Mouse (Mus musculus): ENCODE measurements around the gene Card9. TPM values are rescaled to one million over a fixed set of nuclear protein-coding genes. Genes with fewer than 3 reads are reported as not detected.
A peak's percentile ranks its signal among the peaks of the same experiment; 100 is the strongest.
"Not testable (repeated sequence)": the region's sequence is repeated elsewhere in the genome, so short reads cannot be mapped to it uniquely, and the experiment has no call there.

Gene Card9
- polyA plus RNA-seq, 1 experiment from 2014 or later, result 1.6 TPM

- peak within 1 kb of the TSS; percentile 99 for H3K4me2 ChIP-seq
- peaks cover 28% of the 10 kb centered on the region for H3K4me1 ChIP-seq (replicated peaks)
- H3K27me3 ChIP-seq, result no peaks in the 10 kb centered on the region
- peak; percentile 92 for ATAC-seq (ENCODE audit: low FRiP score)
- peak within 1 kb of the TSS; percentile 86 for H3K27ac ChIP-seq
- peak within 1 kb of the TSS; percentile 97 for H3K9ac ChIP-seq
- no peaks in the 10 kb centered on the region for H3K9me3 ChIP-seq
- peak within 1 kb of the TSS; percentile 97 for H3K4me3 ChIP-seq
- H3K36me3 ChIP-seq, result peaks cover 76% of the 10 kb centered on the region
- under 1% methylated on average over 53 of the region's 60 CpGs for WGBS
These were observed 28.5 kb upstream of the Card9 start, which contains the start of the genes Entr1 and Pmpca for GRCm38 (mm10) chr2:26389154-26389690. Gene Entr1, minus strand, starts transcription at chr2:26389316. Gene Pmpca, plus strand, starts transcription at chr2:26389339.

DNA sequence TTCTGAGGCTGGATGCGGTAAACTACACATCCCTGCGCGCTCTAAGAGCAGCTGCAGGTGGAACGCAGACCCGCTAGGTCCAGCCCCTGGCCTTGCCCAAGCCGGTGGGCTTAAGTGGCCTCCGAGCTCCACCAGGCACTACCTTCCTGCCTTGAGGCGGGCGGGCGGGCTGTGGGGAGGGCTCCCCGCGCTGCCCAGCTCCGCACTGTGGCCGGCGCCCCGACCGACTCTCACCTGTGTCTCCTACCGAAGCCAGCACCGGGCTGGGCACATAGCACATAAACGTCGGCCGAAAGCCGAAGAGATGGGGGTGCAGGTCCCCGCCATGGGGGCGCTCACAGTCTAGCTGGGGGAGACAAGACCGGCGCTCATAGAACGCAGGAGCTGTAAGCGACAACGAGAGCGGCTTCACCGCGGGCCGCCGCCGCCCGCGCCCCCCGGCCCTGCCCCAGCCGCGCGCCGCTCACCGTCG lies 28.0 kb upstream of the Card9 start:
- Histone ChIP-seq H3K27ac (peak overlapping the region; percentile 86), H3K4me2 (peak overlapping the region; percentile 99), H3K4me3 (peak overlapping the region; percentile 97), H3K36me3 (peaks cover 76% of the 10 kb centered on the region), H3K27me3 (no peaks in the 10 kb centered on the region), H3K9me3 (no peaks in the 10 kb centered on the region), H3K9ac (peak overlapping the region; percentile 97), H3K4me1 (replicated peaks) (peaks cover 28% of the 10 kb centered on the region)
- WGBS, result 0% methylated on average over 30 of the region's 45 CpGs
- ATAC-seq (ENCODE audit: low FRiP score), result peak; percentile 71

GRCm38 (mm10) chr2:26387713-26388112 lies 27.0 kb upstream of the Card9 start:
- Histone ChIP-seq H3K4me2 (peak overlapping the region; percentile 99), H3K4me3 (peak overlapping the region; percentile 97), H3K27me3 (no peaks in the 10 kb centered on the region), H3K9ac (peak overlapping the region; percentile 16; the same call in 1 of the 2 replicates), H3K27ac (no peak overlapping the region), H3K9me3 (no peaks in the 10 kb centered on the region), H3K36me3 (peaks cover 76% of the 10 kb centered on the region), H3K4me1 (replicated peaks) (peaks cover 28% of the 10 kb centered on the region)
- no peak for ATAC-seq (ENCODE audit: low FRiP score)
- 93% methylated on average over 3 of the region's 3 CpGs for whole genome bisulfite sequencing

DNA sequence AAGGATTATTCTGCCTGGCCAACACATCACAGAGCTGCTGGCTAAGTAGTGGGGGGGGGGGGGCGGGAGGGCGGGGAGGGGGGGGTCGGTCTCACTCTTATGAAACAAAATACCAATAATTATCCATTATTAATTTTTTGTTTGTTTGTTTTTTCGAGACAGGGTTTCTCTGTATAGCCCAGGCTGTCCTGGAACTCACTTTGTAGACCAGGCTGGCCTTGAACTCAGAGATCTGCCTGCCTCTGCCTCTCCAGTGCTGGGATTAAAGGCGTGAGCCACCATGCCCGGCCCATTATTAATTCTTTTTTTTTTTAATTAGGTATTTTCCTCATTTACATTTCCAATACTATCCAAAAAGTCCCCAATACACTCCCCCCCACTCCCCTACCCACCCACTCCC lies 20.2 kb upstream of the Card9 start:
- peak overlapping the region; percentile 97 for H3K4me2 ChIP-seq
- peaks cover 73% of the 10 kb centered on the region for H3K36me3 ChIP-seq
- H3K27me3 ChIP-seq; ATAC-seq (ENCODE audit: low FRiP score); H3K9me3 ChIP-seq: not testable (repeated sequence)
- peaks cover 21% of the 10 kb centered on the region for H3K4me1 ChIP-seq (replicated peaks)
- peak overlapping the region; percentile 86 for H3K9ac ChIP-seq
- H3K4me3 ChIP-seq, result peak overlapping the region; percentile 79
- peak overlapping the region; percentile 55 for H3K27ac ChIP-seq
- 41% methylated on average over 6 of the region's 6 CpGs for WGBS

DNA sequence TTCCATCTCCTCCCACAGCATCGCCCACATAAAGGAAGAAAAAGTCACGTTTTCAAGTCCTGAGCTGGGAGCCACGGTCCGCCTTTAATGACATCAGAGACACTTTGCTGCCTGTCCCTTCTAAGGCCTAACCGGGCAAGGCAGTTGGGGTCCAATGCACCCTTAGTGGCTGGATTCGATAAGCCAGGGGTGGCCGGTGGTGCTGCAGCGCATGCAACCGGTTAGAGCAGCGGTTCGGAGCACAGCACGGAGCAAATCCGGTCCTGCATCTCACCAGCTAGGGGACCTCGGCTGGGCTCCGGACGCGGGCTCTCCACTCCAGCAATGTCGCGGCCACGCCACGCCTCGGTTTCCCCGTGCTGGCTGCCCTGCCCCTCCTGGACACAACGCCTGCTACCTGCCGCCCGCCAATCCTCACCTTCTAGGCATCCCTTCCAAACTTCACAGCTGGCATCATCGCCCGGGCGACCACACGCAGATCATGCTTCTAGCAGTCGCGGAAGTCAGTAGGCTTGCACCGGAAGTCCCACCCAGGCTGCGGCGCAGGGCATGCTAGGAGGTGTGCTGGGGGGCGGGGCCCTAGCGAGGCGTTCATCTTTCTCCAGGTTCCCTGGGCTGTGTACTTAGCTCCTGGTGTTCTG lies 19.5 kb upstream of the Card9 start, which contains the start of gene Snapc4:
Gene Snapc4, minus strand, starts transcription at position 523 of the 641 bp plus-strand sequence.
- peaks cover 73% of the 10 kb centered on the region for H3K36me3 ChIP-seq
- peak; percentile 97 for ATAC-seq (ENCODE audit: low FRiP score)
- no peaks in the 10 kb centered on the region for H3K9me3 ChIP-seq
- peaks cover 21% of the 10 kb centered on the region for H3K4me1 ChIP-seq (replicated peaks)
- WGBS, result under 1% methylated on average over 34 of the region's 38 CpGs
- H3K4me2 ChIP-seq, result peak within 1 kb of the TSS; percentile 97
- peak within 1 kb of the TSS; percentile 79 for H3K4me3 ChIP-seq
- H3K27ac ChIP-seq, result peak within 1 kb of the TSS; percentile 60
- no peaks in the 10 kb centered on the region for H3K27me3 ChIP-seq
- peak within 1 kb of the TSS; percentile 86 for H3K9ac ChIP-seq

DNA sequence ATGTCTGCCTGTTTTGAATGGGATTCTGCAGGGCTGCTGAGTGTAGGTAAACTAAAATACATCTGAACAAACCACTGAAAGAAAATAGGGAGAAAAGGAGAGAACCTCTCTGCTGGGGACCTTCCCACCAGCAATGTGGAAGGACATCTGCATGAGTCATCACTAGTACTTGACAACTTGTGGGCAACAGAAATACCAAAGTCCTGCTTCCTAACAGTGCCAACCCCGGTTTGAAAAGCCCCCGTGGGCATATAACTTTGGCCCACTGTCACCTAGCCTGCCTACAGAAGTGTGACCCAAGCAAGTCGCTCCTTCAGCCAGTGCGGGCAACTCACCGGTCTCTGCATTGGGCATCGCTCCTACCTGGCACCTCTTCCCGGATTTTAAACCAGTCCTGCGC lies 11.7 kb upstream of the Card9 start:
- Histone ChIP-seq H3K4me2 (no peak overlapping the region), H3K4me1 (replicated peaks) (no peaks in the 10 kb centered on the region), H3K9ac (no peak overlapping the region), H3K9me3 (no peaks in the 10 kb centered on the region), H3K27me3 (no peaks in the 10 kb centered on the region), H3K36me3 (peaks cover 99% of the 10 kb centered on the region), H3K27ac (no peak overlapping the region), H3K4me3 (no peak overlapping the region)
- 95% methylated on average over 8 of the region's 8 CpGs for WGBS
- no peak for ATAC-seq (ENCODE audit: low FRiP score)

DNA sequence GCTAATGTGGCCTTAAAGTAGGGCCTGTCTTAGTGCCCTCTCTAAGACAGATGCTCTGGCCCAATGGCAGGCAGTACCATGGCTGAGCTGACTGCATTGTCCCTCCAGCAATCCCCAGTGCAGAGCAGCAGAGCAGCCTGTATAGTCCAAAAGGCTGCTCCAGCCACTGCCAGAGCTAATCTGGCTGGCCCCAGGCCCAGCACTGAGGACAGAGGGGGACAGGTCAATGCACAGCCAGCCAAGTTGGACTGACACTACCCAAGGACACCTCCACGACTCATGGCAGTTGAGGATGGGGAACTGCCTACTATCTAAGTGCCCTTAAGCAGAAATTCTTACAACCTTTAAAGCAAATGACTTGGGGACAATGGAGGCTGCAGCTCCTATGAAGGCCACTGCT lies 7.9 kb upstream of the Card9 start:
- no peak overlapping the region for H3K4me3 ChIP-seq
- peaks cover 99% of the 10 kb centered on the region for H3K36me3 ChIP-seq
- no peak for ATAC-seq (ENCODE audit: low FRiP score)
- no peaks in the 10 kb centered on the region for H3K9me3 ChIP-seq
- no peaks in the 10 kb centered on the region for H3K27me3 ChIP-seq
- no peak overlapping the region for H3K4me2 ChIP-seq
- WGBS, result 96% methylated on average over 1 of the region's 1 CpGs
- no peak overlapping the region for H3K9ac ChIP-seq
- H3K27ac ChIP-seq, result no peak overlapping the region
- H3K4me1 ChIP-seq (replicated peaks), result no peaks in the 10 kb centered on the region

DNA sequence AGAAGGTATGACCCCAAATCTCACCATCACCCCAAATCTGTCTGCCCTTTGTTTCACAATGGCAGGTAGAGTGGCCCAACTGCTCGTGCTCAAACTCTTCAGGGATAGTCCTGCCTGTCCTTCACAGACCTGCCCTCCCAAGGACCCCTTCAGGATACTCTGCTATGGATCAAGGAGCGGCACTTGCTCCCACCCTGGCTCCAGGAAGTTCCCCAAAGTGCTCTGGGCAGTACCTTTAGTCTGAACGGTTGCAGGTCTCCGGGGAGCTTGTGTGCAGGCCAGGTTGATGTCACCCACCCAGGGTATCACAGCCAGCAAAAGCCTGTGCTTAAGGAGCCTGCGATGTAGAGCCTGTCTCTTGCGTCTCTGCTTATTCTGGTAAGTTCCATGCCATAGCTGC lies 7.2 kb upstream of the Card9 start:
- Histone ChIP-seq H3K27ac (no peak overlapping the region), H3K4me1 (replicated peaks) (no peaks in the 10 kb centered on the region), H3K9ac (no peak overlapping the region), H3K27me3 (no peaks in the 10 kb centered on the region), H3K9me3 (no peaks in the 10 kb centered on the region), H3K4me3 (no peak overlapping the region), H3K4me2 (no peak overlapping the region), H3K36me3 (peaks cover 99% of the 10 kb centered on the region)
- no peak for ATAC-seq (ENCODE audit: low FRiP score)
- WGBS, result 93% methylated on average over 6 of the region's 6 CpGs

- ATAC-seq (ENCODE audit: low FRiP score), result no peak
- Histone ChIP-seq H3K27me3 (no peaks in the 10 kb centered on the region), H3K4me3 (no peak overlapping the region), H3K4me2 (no peak overlapping the region), H3K4me1 (replicated peaks) (no peaks in the 10 kb centered on the region), H3K27ac (no peak overlapping the region; the same call in 1 of the 2 replicates), H3K9me3 (no peaks in the 10 kb centered on the region), H3K9ac (no peak overlapping the region), H3K36me3 (peaks cover 75% of the 10 kb centered on the region)
- 85% methylated on average over 10 of the region's 10 CpGs for WGBS
These were observed 4.2 kb upstream of the Card9 start for GRCm38 (mm10) chr2:26364738-26365465.

DNA sequence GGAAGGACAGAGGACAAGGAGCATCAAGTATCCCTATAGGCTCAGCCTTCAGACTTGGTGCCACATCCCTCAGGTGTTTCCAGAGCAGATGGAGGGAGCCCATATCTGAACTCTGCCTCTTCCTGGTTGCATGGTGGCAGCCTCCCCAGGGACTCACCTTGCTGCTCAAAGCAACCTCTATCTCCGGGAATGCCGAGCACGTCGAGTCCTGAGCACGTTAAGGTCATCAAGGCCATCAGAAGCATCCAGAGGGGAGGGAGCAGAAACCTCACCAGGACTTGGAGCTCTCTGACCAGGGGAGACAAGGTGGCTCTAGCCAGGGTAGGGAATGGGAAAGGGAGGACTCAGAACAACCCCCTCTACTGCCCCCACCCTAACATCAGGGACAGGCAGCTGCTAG lies 2.8 kb upstream of the Card9 start:
- H3K9ac ChIP-seq, result no peak overlapping the region
- WGBS, result 98% methylated on average over 5 of the region's 5 CpGs
- H3K36me3 ChIP-seq, result peaks cover 61% of the 10 kb centered on the region
- H3K9me3 ChIP-seq, result no peaks in the 10 kb centered on the region
- no peaks in the 10 kb centered on the region for H3K4me1 ChIP-seq (replicated peaks)
- no peak overlapping the region for H3K27ac ChIP-seq
- no peak overlapping the region for H3K4me3 ChIP-seq
- no peak for ATAC-seq (ENCODE audit: low FRiP score)
- no peak overlapping the region for H3K4me2 ChIP-seq
- no peaks in the 10 kb centered on the region for H3K27me3 ChIP-seq

DNA sequence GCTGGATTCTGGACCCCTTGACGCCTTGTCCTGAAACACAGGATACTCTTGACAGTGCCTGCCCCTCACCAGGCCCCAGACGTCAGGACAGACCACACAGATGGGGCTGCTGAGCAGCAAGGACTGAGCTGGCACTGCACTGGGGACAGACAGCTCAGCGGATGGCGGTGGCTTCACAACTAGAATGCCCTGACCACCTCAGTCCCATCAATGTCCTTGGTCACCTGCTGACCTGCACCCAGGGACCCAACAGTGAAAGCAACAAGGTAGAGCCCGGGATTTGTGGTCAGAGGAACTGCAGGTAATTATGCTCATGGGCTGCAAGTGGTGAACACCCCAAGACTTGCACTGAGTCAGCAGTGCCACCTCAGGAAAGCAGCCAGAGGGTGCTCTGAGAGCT lies 2.3 kb upstream of the Card9 start:
- WGBS, result 87% methylated on average over 5 of the region's 5 CpGs
- Histone ChIP-seq H3K4me1 (replicated peaks) (no peaks in the 10 kb centered on the region), H3K36me3 (peaks cover 56% of the 10 kb centered on the region), H3K9me3 (no peaks in the 10 kb centered on the region), H3K27me3 (no peaks in the 10 kb centered on the region), H3K9ac (no peak overlapping the region), H3K27ac (no peak overlapping the region), H3K4me3 (no peak overlapping the region), H3K4me2 (no peak overlapping the region)
- ATAC-seq (ENCODE audit: low FRiP score), result no peak

GRCm38 (mm10) chr2:26359983-26360382 lies 735 bp downstream of the Card9 start:
- Histone ChIP-seq H3K27me3 (no peaks in the 10 kb centered on the region), H3K27ac (no peak overlapping the region), H3K9me3 (no peaks in the 10 kb centered on the region), H3K4me3 (no peak overlapping the region), H3K4me1 (replicated peaks) (0 out of 2 replicates have a peak, but pooled peaks cover 8% of the 10 kb centered on the region), H3K4me2 (no peak overlapping the region), H3K9ac (no peak overlapping the region), H3K36me3 (peaks cover 29% of the 10 kb centered on the region)
- no peak for ATAC-seq (ENCODE audit: low FRiP score)
- 88% methylated on average over 6 of the region's 6 CpGs for WGBS
